Mouse (Mus musculus): ENCODE measurements around the gene Dut. TPM values are rescaled to one million over a fixed set of nuclear protein-coding genes. Genes with fewer than 3 reads are reported as not detected.

The Dut gene
- total and polyA plus RNA-seq, 3 experiments: 197 to 348 (median 232) TPM

GRCm38 (mm10) chr2:125293969-125294491, 47.0 kb downstream of the Dut start:
- in situ Hi-C loops (cut with MboI; ENCODE audit: low pct_ligation_motif_present, low pct_unique_long_range_greater_than_20kb, low sequenced_read_pairs): no loop called here
- no peak for TF ChIP-seq IRF4 (IDR thresholded peaks at IDR 0.05; ENCODE audit: low read depth, low read length)
- TF ChIP-seq NRF1 (IDR thresholded peaks at IDR 0.05; ENCODE audit: low read depth, low read length): no peak

GRCm38 (mm10) chr2:125295526-125295925, 48.5 kb downstream of the Dut start:
- H3K4me2 ChIP-seq (ENCODE audit: insufficient read depth, low read depth, poor library complexity, severe bottlenecking): no peak overlapping the region
- H3K4me3 ChIP-seq (replicated peaks in 1 of 3; ENCODE audit: low read depth in 2 of 3, low read length in 2 of 3, poor library complexity in 1 of 3): no peak overlapping the region
- no peaks in the 10 kb centered on the region for H3K27me3 ChIP-seq (replicated peaks)
- H3K27ac ChIP-seq (ENCODE audit: insufficient read depth, low read depth): no peak overlapping the region
- in situ Hi-C loops (cut with MboI; ENCODE audit: low pct_ligation_motif_present, low pct_unique_long_range_greater_than_20kb, low sequenced_read_pairs): no loop called here
- H3K9me3 ChIP-seq (replicated peaks; ENCODE audit: low read length): peaks cover 7% of the 10 kb centered on the region
- DNase-seq (ENCODE audit: extremely low read depth): no peak
- no peaks in the 10 kb centered on the region for H3K79me2 ChIP-seq (replicated peaks; ENCODE audit: control insufficient read depth, extremely low read depth, insufficient read depth, poor library complexity, severe bottlenecking)
- H3K36me3 ChIP-seq (replicated peaks in 1 of 2; ENCODE audit: control insufficient read depth in 1 of 2, insufficient read depth in 1 of 2, low read length in 1 of 2): no peaks in the 10 kb centered on the region
- H3K9ac ChIP-seq (ENCODE audit: insufficient read depth, low read depth): no peak overlapping the region
- dilution Hi-C loops (cut with MboI; ENCODE audit: extremely low pct_ligation_motif_present, extremely low pct_unique_long_range_greater_than_20kb, low sequenced_read_pairs): no loop called here
- peaks cover 0 to 3% of the 10 kb centered on the region in 2 experiments; a peak in 1 of 4 replicates for H3K4me1 ChIP-seq (ENCODE audit: control insufficient read depth in 1 of 2, insufficient read depth in 2 of 2)
- TF ChIP-seq TCF12 (IDR thresholded peaks at IDR 0.05; ENCODE audit: low read depth, low read length) (no peak), MAX (IDR thresholded peaks at IDR 0.05; ENCODE audit: low read length) (no peak), SIN3A (IDR thresholded peaks at IDR 0.05; ENCODE audit: low read length) (no peak), MXI1 (IDR thresholded peaks at IDR 0.05; ENCODE audit: low read depth, low read length) (no peak), JUND (conservative IDR thresholded peaks at IDR 0.05; ENCODE audit: low read depth, low read length) (no peak), CTCF (conservative IDR thresholded peaks at IDR 0.05 in 1 of 2, IDR thresholded peaks at IDR 0.05 in 1 of 2; ENCODE audit: low read depth in 2 of 2, low read length in 2 of 2) (no peak), EP300 (IDR thresholded peaks at IDR 0.05; ENCODE audit: low read length) (no peak), KAT2A (IDR thresholded peaks at IDR 0.05; ENCODE audit: insufficient replicate concordance, low read length) (no peak), SMC3 (IDR thresholded peaks at IDR 0.05; ENCODE audit: low read depth, low read length) (no peak), MEF2A (IDR thresholded peaks at IDR 0.05; ENCODE audit: borderline replicate concordance, low read depth, low read length) (no peak), ELF1 (IDR thresholded peaks at IDR 0.05; ENCODE audit: low read depth, low read length) (no peak), HCFC1 (IDR thresholded peaks at IDR 0.05; ENCODE audit: low read depth, low read length) (no peak), ZC3H11A (IDR thresholded peaks at IDR 0.05; ENCODE audit: low read depth, low read length) (no peak), CHD2 (IDR thresholded peaks at IDR 0.05; ENCODE audit: low read length) (no peak), MAZ (IDR thresholded peaks at IDR 0.05; ENCODE audit: low read depth, low read length) (no peak), POLR2AphosphoS2 (IDR thresholded peaks at IDR 0.05; ENCODE audit: low read depth, low read length) (no peak), IRF4 (IDR thresholded peaks at IDR 0.05; ENCODE audit: low read depth, low read length) (no peak)

More at GRCm38 (mm10) chr2:125293969-125294491, 47.0 kb downstream of the Dut start:
- no peak overlapping the region for H3K4me2 ChIP-seq (ENCODE audit: insufficient read depth, low read depth, poor library complexity, severe bottlenecking)
- no peak overlapping the region for H3K4me3 ChIP-seq (replicated peaks in 1 of 3; ENCODE audit: low read depth in 2 of 3, low read length in 2 of 3, poor library complexity in 1 of 3)
- H3K27ac ChIP-seq (ENCODE audit: insufficient read depth, low read depth): no peak overlapping the region
- no peak for DNase-seq (ENCODE audit: extremely low read depth)
- H3K79me2 ChIP-seq (replicated peaks; ENCODE audit: control insufficient read depth, extremely low read depth, insufficient read depth, poor library complexity, severe bottlenecking): no peaks in the 10 kb centered on the region
- peaks cover 0 to 3% of the 10 kb centered on the region in 2 experiments; a peak in 1 of 4 replicates for H3K4me1 ChIP-seq (ENCODE audit: control insufficient read depth in 1 of 2, insufficient read depth in 2 of 2)
- no peak overlapping the region for H3K9ac ChIP-seq (ENCODE audit: insufficient read depth, low read depth)
- no peaks in the 10 kb centered on the region for H3K36me3 ChIP-seq (replicated peaks in 1 of 2; ENCODE audit: control insufficient read depth in 1 of 2, insufficient read depth in 1 of 2, low read length in 1 of 2)
- peaks cover 7% of the 10 kb centered on the region for H3K9me3 ChIP-seq (replicated peaks; ENCODE audit: low read length)
- H3K27me3 ChIP-seq (replicated peaks): no peaks in the 10 kb centered on the region
- dilution Hi-C loops (cut with MboI; ENCODE audit: extremely low pct_ligation_motif_present, extremely low pct_unique_long_range_greater_than_20kb, low sequenced_read_pairs): no loop called here

All from CH12.LX (cell line).